Mouse (Mus musculus) embryo, embryonic 9.5 days (tissue): Measurements from ENCODE around the gene Slc16a13.
A peak's percentile ranks its signal among the peaks of the same experiment; 100 is the strongest.

ENCODE experiments used
- DNase-seq: peaks from one replicate; pipeline ENCODE4 v3.0.0-alpha.2; 2017; ENCODE audit errors: extremely low spot score

Slc16a13 gene

DNA sequence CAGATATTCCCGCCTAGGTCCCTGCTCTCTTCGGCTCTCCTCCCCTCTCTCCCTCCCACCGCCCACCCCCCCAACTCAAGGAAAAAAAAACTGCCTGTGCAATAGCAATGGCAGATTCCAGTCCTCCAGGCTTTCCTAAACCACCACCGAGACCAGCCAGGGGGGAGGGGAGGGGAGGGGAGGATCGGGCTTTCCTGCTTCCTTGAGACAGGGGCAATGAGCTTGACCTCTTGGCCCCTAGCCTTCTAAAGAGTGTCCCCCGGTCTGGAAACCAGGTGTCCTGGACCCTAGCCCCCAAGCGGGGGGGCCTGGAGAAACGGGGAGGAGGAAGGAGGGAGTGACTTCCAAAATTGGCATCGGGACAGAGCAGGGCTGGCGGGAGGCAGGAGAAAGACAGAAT is 11.7 kb upstream of the Slc16a13 start:
- peak; percentile 81 for DNase-seq

GRCm38 (mm10) chr11:70230239-70230727 is 9.4 kb upstream of the Slc16a13 start:
- DNase-seq, result peak; percentile 85

DNA sequence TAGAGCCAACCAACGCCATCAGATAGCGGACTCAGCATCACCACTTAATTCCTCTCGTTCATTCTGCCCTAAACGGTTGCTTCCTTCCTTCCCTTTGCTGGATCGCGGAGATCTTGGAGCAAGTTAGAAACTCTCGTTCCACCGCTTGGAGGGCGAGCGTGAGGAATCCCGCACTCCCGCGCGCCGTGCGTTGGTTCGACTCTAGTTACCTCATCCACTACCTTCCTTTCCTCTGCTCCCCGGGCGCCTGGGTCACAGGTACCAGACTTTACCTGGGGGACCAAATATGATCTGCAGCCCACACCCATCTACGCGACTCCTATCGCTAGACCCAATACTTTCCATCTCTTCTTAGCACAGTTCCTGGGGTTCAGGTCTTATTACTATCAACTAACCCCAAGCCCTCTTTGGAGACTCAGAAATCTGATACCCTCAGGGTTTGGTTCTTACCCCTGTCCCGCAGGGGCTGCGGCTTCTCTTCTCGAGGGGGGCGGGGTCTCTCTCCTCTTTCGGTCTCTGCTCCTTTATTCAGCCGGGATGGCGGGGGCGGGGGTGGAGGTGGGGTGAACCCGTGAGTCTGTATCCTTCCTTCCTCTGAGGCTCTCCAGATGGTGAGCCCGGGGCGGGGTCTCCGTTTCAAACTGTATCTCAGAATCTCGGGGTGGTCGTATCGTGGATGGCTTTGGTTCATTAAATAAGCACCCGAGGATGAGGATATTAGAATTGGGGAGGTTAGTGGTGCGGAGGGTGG is 8.6 kb upstream of the Slc16a13 start, which contains the start of gene Bcl6b:
Bcl6b (minus strand) TSS at position 539 of the 751 bp plus-strand sequence.
- DNase-seq, result no peak

- DNase-seq, result peak; percentile 73
Observed at GRCm38 (mm10) chr11:70228828-70229227, 8.0 kb upstream of the Slc16a13 start.

DNA sequence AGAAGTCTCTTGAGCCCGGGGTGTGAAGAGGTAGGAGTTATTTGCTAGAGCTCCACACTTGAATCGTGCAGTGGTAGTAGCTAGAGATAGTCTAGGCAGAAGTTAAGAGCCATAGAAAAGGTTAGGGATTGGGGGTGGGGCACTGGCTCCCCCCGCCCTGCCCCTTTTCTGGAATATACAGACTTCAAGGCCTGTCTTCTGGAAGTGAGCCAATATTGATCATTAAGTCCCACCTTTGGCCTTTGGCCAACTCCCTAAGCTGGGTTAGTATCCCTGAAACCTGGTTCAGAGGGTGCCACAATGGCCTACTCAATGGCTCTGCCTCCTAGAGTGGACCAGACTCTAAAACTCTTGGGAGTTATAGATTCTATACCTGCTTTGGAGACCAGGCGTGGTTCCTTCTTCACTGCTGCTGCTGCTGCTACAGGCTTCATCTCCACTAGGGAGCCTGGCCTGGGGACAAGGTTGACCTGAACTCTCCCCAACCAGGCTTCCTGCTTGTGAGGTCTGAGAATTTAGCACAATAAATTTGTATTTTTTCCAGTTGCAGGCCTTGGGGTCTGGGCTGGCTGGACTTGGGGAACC is 6.9 kb upstream of the Slc16a13 start:
- DNase-seq, result no peak

- DNase-seq, result no peak
Observed at GRCm38 (mm10) chr11:70227126-70227525, 6.3 kb upstream of the Slc16a13 start.

DNA sequence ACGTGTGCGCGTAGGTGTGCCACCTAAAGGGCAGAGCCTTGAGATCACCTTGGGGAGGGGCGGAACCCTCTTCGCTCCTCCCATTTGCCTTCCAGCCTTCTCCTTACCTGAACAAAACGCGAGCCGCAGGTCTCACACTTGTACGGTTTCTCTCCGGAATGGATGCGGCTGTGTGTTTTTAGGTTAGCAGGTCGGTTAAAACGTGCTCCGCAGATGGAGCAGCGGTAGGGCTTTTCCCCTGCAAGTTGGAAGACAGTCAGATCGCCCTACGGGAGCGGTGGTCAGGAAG is 5.7 kb upstream of the Slc16a13 start:
- no peak for DNase-seq

DNA sequence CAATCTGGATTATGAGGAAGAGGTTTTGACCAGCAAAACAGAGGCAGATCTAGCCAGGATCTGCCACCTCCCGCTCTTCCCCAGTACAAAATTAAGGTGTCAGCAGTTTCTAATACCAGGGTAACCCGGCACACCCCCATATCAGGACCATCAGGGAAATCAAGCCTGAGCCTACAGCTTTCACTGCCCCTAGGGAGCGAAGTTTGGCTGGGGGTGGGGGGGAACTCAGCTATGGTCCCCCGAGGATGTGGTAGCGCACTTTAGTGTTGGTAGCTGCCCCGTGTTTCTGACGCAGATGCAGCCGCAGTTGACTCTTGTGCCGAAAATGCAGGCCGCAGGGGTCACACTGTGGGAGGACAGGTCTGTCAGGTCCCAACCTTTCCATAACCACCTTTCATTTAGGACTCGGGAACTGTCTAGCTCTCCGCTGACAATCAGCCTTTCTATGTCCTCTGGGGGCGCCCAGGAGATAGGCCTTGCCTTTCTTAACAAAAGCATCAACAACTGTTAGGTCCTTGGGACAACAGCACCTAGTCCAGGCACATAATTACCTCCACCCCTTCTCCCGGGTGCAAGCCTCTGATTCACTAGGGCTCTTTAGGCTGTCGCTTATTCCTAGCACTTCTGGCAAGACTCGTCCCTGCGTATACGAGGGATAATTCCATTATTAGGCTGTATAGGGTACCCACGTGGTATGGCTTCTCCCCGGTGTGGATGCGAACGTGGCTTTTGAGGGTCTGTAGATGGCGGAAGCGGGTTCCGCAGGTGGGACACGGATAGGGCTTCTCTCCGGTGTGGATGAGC is 5.1 kb upstream of the Slc16a13 start:
- DNase-seq, result no peak

DNA sequence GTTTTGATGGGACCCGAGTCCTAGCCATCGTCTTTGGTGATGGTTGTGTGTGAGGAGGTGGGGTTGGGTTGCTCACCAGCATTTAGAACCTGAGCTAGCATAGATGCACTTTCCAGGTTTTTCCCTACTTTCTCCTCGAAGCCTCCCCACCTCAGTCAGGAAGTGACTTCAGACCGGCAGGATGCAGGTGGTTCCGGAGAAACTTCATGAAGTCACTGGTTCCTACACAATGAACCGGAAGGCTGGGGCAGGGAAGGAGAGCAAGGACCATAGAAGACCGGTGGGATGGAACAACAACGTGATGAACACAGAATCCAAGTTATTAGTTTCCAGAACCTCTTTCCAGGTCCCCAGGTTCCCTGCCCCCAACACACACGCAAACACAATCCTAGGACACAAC is 2.9 kb upstream of the Slc16a13 start:
- DNase-seq, result no peak

GRCm38 (mm10) chr11:70221603-70222500 is 988 bp upstream of the Slc16a13 start:
- DNase-seq, result no peak

GRCm38 (mm10) chr11:70220323-70220722 is 541 bp downstream of the Slc16a13 start:
- no peak for DNase-seq

- DNase-seq, result no peak
Observed at GRCm38 (mm10) chr11:70219873-70220272, 991 bp downstream of the Slc16a13 start.

GRCm38 (mm10) chr11:70218741-70219470 is 2.0 kb downstream of the Slc16a13 start:
- DNase-seq, result no peak

- DNase-seq, result no peak
Observed at GRCm38 (mm10) chr11:70218039-70218438, 2.8 kb downstream of the Slc16a13 start.

GRCm38 (mm10) chr11:70216103-70216502 is 4.8 kb downstream of the Slc16a13 start:
- DNase-seq, result no peak

- DNase-seq, result peak; percentile 8
Observed at GRCm38 (mm10) chr11:70215301-70215700, 5.6 kb downstream of the Slc16a13 start.

DNA sequence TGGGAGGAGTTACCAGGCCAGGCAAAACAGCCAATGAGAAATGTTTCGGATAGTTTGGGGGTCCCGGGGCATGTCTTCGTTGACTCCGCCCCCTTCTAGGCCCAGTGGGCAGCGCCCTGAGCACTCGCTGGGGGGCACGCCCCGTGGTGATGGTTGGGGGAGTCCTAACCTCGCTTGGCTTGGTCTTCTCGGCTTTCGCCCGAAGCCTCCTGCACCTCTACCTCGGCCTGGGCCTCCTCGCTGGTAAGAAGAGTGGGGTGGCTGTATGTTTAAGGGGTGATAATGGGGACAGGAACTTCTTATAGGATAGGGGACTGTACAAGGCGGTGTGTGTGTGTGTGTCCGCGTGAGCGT is 6.0 kb downstream of the Slc16a13 start:
- DNase-seq, result peak; percentile 47

- DNase-seq, result peak; percentile 51
Observed at GRCm38 (mm10) chr11:70214191-70214855, 6.5 kb downstream of the Slc16a13 start.

DNA sequence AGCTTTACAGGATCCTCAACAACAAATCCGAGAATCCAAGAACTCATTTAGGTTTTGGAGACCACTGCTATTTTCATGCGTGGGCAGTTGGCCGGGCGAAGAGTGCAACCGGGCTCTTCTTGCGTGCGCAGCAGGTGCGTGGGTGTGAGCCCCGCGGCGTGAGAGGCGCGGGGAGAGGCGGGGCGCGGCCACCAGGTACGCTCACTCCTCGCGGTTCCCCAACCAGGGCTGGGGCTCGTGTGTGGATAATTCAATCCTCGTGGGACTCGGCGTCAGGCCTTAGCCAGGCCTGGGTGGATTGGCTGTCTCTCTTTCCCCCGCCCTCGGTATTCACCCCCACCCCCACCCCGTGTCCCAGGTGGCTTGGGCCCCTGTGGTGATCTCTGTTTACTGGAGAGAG is 7.1 kb downstream of the Slc16a13 start:
- peak; percentile 1 for DNase-seq

GRCm38 (mm10) chr11:70212896-70213295 is 8.0 kb downstream of the Slc16a13 start:
- peak; percentile 66 for DNase-seq
